Mouse (Mus musculus) heart, embryonic 16.5 days (tissue): Measurements from ENCODE around the gene Asb1. TPM values are rescaled to one million over a fixed set of nuclear protein-coding genes. Genes with fewer than 3 reads are reported as not detected.

Source experiments
- ATAC-seq: fragments of 200-750 bp; cut with Nextera tagmentation; replicated peaks from 2 replicates; pipeline ENCODE4 v1.8.0; 2017; ENCODE audit warnings: moderate number of reproducible peaks; ENCODE audit not compliant: insufficient read depth, low FRiP score; ENCODE audit errors: extremely low read depth
- H3K27ac ChIP-seq: fragments of 300-500 bp; sonication (generic); 2 replicates; pipeline ENCODE4 v1.5.1; 2014; ENCODE audit warnings: mild to moderate bottlenecking, low read length, control low read depth, moderate library complexity
- H3K27me3 ChIP-seq: fragments of 300-500 bp; sonication (generic); 2 replicates; pipeline ENCODE4 v1.6.1; 2014; ENCODE audit warnings: low read length, mixed read lengths; ENCODE audit not compliant: control insufficient read depth, insufficient read depth
- H3K36me3 ChIP-seq: fragments of 300-500 bp; sonication (generic); 2 replicates; pipeline ENCODE4 v1.6.1; 2014; ENCODE audit not compliant: control insufficient read depth, insufficient read depth
- H3K4me1 ChIP-seq: fragments of 300-500 bp; sonication (generic); 2 replicates; pipeline ENCODE4 v1.6.1; 2014; ENCODE audit warnings: low read length, mixed read lengths; ENCODE audit not compliant: control insufficient read depth, insufficient read depth
- H3K4me2 ChIP-seq: fragments of 300-500 bp; sonication (generic); 2 replicates; pipeline ENCODE4 v1.6.1; 2014; ENCODE audit warnings: low read depth, mild to moderate bottlenecking, control low read depth, low read length
- H3K4me3 ChIP-seq: fragments of 300-500 bp; sonication (generic); 2 replicates; pipeline ENCODE4 v1.5.1; 2014; ENCODE audit warnings: mild to moderate bottlenecking, control low read depth, low read length
- H3K9ac ChIP-seq: fragments of 300-500 bp; sonication (generic); 2 replicates; pipeline ENCODE4 v1.6.1; 2014; ENCODE audit warnings: low read length, control low read depth
- H3K9me3 ChIP-seq: fragments of 300-500 bp; sonication (generic); replicated peaks from 2 replicates; pipeline ENCODE4 v1.6.1; 2016; ENCODE audit warnings: low read length; ENCODE audit not compliant: control insufficient read depth
- WGBS: fragments of 180-500 bp; shearing (Covaris S2); extraction: QIAGEN DNeasy Blood & Tissue Kit; methylation state at CpG from one replicate; pipeline ENCODE4 v1.1.7; 2014; 5-methylcytosine and 5-hydroxymethylcytosine counted together
- polyA plus RNA-seq: library from polyadenylated mRNA; unstranded; fragments of >200 nt; fragmentation: Nextera tagmentation; extraction: Ambion mirVana; gene quantifications from 2 replicates; pipeline ENCODE4 v1.2.1, GENCODE M21; 2015

Gene Asb1
- polyA plus RNA-seq, 1 experiment from 2014 or later, result 5.6 TPM

DNA sequence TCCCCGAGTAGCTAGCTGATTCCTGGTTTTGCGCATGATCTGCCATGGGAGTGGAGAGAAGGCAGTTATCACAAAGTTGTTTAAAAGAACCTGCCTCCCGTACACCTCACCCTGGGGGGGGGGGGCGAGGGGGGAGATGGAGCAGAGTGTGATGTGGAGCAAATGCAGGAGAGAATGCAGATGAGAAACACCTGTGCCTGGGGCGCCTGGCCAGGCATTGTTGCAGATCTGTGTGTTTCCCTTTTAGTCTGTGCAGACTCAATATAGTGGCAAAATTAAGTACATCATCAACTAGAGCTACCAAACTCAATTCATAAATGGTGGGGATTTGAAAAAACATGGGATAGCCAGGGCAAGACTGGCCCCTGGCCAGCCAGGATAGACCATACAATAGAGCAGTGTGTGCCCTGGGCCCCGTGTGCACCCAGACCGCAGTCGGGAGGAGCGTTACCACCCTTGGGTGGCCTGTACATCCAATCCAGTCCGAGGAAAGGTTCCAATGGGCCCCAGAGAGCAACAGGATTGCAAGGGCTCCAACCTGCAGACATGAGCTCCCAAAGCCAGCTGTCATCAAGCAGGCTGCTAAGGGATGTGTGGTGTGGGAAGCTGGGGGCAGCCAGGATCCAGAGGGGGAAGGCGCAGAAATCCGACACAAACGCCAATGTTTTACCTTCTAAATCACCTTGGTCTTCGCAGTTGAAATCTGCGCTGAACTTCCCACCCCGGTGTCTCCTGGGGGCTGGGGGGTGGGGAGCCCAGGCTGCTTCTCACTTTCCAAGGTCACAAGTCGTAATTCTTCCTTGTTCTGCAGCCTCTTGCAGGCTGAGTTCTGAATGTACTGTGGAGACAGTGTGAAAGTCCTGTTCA, 44.9 kb downstream of the Asb1 start:
- no peak overlapping the region for H3K4me3 ChIP-seq
- H3K9me3 ChIP-seq, result no peaks in the 10 kb centered on the region
- no peaks in the 10 kb centered on the region for H3K36me3 ChIP-seq
- H3K4me1 ChIP-seq, result no peaks in the 10 kb centered on the region
- H3K27me3 ChIP-seq, result no peaks in the 10 kb centered on the region
- H3K4me2 ChIP-seq, result no peak overlapping the region
- no peak overlapping the region for H3K9ac ChIP-seq
- H3K27ac ChIP-seq, result no peak overlapping the region
- WGBS, result 73% methylated on average over 16 of the region's 17 CpGs
- no peak for ATAC-seq

DNA sequence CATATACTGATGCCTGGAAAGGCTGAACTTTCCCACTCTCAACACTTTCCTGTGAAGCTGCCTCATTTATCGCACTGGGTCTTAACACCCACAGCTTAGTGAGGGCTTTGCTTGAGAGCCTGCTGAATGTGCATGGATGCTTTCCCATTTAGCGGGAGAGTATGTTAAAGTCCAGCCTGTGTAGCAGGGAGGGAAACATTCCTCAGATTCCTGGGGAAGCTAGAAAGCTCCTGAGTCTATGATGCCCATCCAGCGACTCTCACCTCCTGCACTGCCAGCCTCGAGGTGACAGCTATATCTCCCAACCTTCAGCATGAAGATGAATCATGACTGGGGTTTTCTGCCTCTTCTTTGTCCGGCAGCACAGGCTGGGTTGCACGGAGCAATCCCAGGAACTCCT, 49.4 kb downstream of the Asb1 start:
- no peak for ATAC-seq
- WGBS, result 39% methylated on average over 6 of the region's 6 CpGs
- H3K4me3 ChIP-seq, result no peak overlapping the region

DNA sequence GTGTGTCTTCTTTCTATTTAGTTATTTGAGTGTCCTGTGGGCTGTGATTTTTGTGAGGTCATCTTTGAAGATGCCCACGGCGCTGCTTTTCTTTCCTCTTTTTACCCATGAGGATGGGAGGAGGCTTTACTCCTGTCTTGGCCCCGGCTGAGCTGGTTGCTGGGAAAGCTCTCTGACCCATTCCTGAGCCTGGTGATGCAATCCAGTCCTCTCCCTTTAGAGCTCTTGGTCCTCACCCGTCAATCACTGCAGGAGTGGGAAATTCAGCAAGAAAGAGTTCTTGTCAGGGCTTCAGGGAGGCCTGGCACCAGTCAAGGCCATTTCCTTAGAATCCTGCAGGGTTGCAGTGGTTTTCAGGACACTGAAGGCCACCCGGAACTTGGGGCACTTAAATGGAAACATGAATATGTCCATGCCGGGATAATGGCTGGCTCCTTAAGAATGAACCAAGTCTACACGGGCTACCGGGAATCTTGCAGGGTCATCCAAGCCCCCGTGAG, 55.2 kb downstream of the Asb1 start:
- no peaks in the 10 kb centered on the region for H3K27me3 ChIP-seq
- H3K27ac ChIP-seq, result no peak overlapping the region
- no peak overlapping the region for H3K4me3 ChIP-seq
- ATAC-seq, result no peak
- 80% methylated on average over 9 of the region's 9 CpGs for WGBS
- no peak overlapping the region for H3K9ac ChIP-seq
- no peak overlapping the region for H3K4me2 ChIP-seq
- no peaks in the 10 kb centered on the region for H3K4me1 ChIP-seq
- no peaks in the 10 kb centered on the region for H3K36me3 ChIP-seq
- H3K9me3 ChIP-seq, result peaks cover 5% of the 10 kb centered on the region; the same call in 1 of the 2 replicates

More for the DNA sequence above, 49.4 kb downstream of the Asb1 start:
- Histone ChIP-seq H3K36me3 (no peaks in the 10 kb centered on the region), H3K4me1 (no peaks in the 10 kb centered on the region), H3K9ac (no peak overlapping the region), H3K4me2 (no peak overlapping the region), H3K9me3 (peaks cover 4% of the 10 kb centered on the region; the same call in 1 of the 2 replicates), H3K27ac (no peak overlapping the region), H3K27me3 (no peaks in the 10 kb centered on the region)

DNA sequence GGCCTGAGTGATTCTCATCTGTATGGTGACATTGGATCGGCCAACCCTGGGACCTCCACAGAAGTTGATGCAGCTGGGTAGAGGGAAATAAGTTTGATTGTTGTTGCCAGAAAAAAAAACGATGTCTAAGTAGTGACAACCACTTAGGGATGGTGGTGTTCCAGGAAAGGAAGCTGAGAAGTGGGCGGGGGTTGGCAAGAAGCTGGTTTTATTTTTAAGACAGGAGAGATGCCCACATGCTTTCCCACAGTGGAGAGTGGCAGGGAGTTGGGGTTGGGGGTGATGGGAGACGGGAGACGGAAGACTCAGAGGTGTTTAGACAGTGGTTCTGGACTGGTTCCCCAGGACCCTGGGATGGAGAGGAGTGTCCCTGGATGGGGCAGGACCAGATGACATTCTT, 57.3 kb downstream of the Asb1 start:
- ATAC-seq, result no peak
- Histone ChIP-seq H3K9me3 (peaks cover 5% of the 10 kb centered on the region; the same call in 1 of the 2 replicates), H3K9ac (no peak overlapping the region), H3K36me3 (no peaks in the 10 kb centered on the region), H3K4me1 (no peaks in the 10 kb centered on the region), H3K4me3 (no peak overlapping the region), H3K4me2 (no peak overlapping the region), H3K27me3 (no peaks in the 10 kb centered on the region), H3K27ac (no peak overlapping the region)
- 76% methylated on average over 5 of the region's 5 CpGs for WGBS

DNA sequence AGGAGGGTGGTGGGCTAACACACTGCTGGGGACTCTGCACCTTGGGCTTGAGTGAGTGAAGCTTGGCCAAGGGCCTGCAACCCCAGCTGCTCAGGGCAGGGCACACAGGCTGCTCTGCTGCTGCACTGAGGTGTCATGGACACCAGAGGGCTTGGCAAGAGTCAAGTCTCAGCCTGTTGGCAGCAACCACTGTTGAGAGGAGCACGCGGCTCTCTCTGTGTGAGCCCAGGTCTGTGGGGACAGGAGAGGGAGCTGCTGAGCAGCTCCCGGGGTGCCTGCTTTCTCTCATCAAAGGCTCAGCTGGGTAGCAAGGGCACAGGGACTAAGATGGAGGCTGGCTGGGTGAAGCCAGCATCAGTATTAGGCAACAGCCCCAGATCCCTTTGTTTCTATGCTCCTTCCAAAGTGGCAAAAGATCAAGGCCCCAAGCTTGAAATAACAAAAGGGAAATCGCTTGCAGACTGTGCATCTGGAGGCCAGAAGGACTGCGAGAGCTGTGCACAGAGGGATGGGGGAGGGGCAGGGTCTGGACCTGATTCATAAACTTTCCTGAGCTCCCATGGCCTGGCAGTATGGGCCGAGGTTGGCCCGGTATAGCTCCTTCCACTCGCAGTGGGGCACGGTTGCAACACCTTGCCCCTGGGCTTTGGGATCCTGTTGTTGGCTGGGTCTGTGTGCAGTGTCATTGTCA, 60.5 kb downstream of the Asb1 start:
- H3K27me3 ChIP-seq, result no peaks in the 10 kb centered on the region
- H3K4me2 ChIP-seq, result no peak overlapping the region
- no peak overlapping the region for H3K27ac ChIP-seq
- no peaks in the 10 kb centered on the region for H3K36me3 ChIP-seq
- no peak overlapping the region for H3K9ac ChIP-seq
- ATAC-seq, result peak; percentile 82
- WGBS, result 39% methylated on average over 9 of the region's 9 CpGs
- no peak overlapping the region for H3K4me3 ChIP-seq
- H3K9me3 ChIP-seq, result no peaks in the 10 kb centered on the region
- H3K4me1 ChIP-seq, result 0 out of 2 replicates have a peak, but pooled peaks cover 2% of the 10 kb centered on the region

DNA sequence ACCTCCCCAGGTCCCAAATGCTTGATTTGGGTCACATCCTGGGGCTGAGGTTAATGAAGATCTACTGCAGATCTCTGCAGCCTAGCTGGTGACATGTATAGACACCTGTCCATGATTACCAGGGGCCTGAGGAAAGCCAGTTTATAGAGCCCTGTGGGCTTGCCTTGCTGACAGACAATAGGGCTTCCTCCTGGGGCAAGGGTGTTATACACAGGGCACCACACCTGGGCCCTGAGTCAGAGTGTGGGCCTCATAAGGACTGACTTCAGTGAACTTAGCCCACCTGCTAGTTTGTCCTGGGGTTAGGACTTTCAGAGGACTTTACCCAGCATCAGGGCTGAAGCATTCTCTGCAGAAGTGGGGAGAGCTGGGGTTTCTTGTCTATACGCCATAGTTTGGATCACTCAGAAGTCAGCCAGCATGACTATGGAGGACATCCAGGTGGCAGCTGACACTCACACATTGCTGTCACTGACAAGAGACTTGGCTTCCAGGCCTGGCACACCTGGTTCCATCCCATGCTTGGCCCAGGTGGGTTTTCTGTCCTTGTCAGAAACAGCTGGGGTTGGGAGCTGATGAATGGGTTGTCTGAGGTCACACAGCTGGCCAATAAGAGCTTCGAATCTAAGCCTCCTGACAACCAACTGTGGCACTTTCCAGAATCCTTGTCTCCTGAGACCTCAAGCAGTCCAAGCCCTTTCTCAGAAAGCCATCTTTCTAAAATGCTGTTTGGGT, 61.2 kb downstream of the Asb1 start:
- H3K27ac ChIP-seq, result no peak overlapping the region
- ATAC-seq, result no peak

DNA sequence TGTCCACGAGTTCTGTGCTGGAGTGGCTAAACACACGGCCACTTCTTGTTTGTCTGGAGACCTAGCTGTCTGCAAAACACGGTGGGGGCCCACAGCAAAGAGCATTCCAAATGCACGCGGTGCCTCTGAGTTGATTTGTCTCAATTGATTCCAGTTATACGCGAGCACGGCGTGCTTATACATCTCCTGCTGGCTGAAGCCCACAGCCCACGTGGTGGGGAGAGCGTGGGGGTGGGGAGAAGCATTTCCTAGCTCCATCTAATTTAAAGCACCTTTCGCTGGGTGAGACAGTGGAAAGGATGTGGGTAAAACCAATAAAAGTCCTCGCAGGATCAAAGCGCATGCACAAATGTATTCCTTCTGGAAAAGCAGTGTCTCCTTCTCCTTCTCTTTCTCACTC, 65.3 kb downstream of the Asb1 start:
- H3K27me3 ChIP-seq, result 0 out of 2 replicates have a peak, but pooled peaks cover 2% of the 10 kb centered on the region
- 0 out of 2 replicates have a peak, but pooled peaks cover 2% of the 10 kb centered on the region for H3K4me1 ChIP-seq
- no peak overlapping the region for H3K9ac ChIP-seq
- H3K4me2 ChIP-seq, result no peak overlapping the region
- H3K4me3 ChIP-seq, result no peak overlapping the region
- H3K27ac ChIP-seq, result no peak overlapping the region
- no peaks in the 10 kb centered on the region for H3K36me3 ChIP-seq
- H3K9me3 ChIP-seq, result no peaks in the 10 kb centered on the region
- 70% methylated on average over 14 of the region's 14 CpGs for WGBS
- ATAC-seq, result no peak

More for the DNA sequence above, 61.2 kb downstream of the Asb1 start:
- Histone ChIP-seq H3K9ac (no peak overlapping the region), H3K4me3 (no peak overlapping the region), H3K36me3 (no peaks in the 10 kb centered on the region), H3K27me3 (0 out of 2 replicates have a peak, but pooled peaks cover 2% of the 10 kb centered on the region), H3K9me3 (no peaks in the 10 kb centered on the region), H3K4me2 (no peak overlapping the region), H3K4me1 (0 out of 2 replicates have a peak, but pooled peaks cover 2% of the 10 kb centered on the region)
- 75% methylated on average over 2 of the region's 2 CpGs for WGBS

DNA sequence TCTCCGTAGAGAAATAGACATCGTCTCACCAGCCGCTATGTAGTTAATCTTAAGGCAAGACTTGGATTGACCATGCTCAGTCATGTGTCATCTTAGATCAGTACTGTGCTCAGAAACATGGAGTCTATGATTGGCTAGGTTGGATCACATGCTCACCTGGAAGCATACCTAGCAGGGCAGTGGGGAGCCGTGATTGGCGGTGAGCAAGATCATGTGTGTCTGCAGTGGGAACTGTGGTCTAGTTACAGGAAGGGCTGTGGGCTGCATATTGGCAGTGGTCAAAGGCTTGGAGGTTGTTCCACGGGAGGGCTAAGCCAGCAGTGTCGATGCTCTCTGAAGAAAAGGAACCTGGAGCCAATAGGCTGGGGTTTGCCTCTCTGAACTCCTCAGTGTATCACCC, 66.4 kb downstream of the Asb1 start:
- 0 out of 2 replicates have a peak, but pooled peaks cover 2% of the 10 kb centered on the region for H3K27me3 ChIP-seq
- H3K4me2 ChIP-seq, result no peak overlapping the region
- H3K4me3 ChIP-seq, result no peak overlapping the region
- no peak for ATAC-seq
- H3K36me3 ChIP-seq, result no peaks in the 10 kb centered on the region
- H3K27ac ChIP-seq, result no peak overlapping the region
- no peak overlapping the region for H3K9ac ChIP-seq
- peaks cover 3% of the 10 kb centered on the region; the same call in 1 of the 2 replicates for H3K4me1 ChIP-seq
- no peaks in the 10 kb centered on the region for H3K9me3 ChIP-seq
- 87% methylated on average over 7 of the region's 7 CpGs for WGBS
